Mouse (Mus musculus) lung, adult 2 months (tissue): ENCODE results near the gene Smyd3. TPM values are rescaled to one million over a fixed set of nuclear protein-coding genes. Genes with fewer than 3 reads are reported as not detected.

Experiments used
- DNase-seq: peaks from one replicate; pipeline ENCODE4 v3.0.0; 2022
- H3K4me1 ChIP-seq: fragments of 200-500 bp; 2 replicates; pipeline ENCODE4 v1.6.1; 2011; ENCODE audit warnings: low read length; ENCODE audit not compliant: control insufficient read depth, insufficient read depth
- H3K4me3 ChIP-seq: fragments of 200-500 bp; replicated peaks from 2 replicates; pipeline ENCODE3; 2011; ENCODE audit warnings: low read depth, mild to moderate bottlenecking, control low read depth, low read length; ENCODE audit errors: extremely low read depth
- CTCF ChIP-seq: fragments of 200-500 bp; IDR thresholded peaks from 2 replicates; pipeline ENCODE4 v1.5.1; 2011; ENCODE audit warnings: mild to moderate bottlenecking, low read length, control low read depth; ENCODE audit not compliant: insufficient read depth
- POLR2A ChIP-seq: fragments of 200-500 bp; IDR thresholded peaks from 2 replicates; pipeline ENCODE4 v1.6.1; 2011; ENCODE audit warnings: low read depth, mild to moderate bottlenecking, control low read depth, low read length, borderline replicate concordance; ENCODE audit errors: extremely low read depth
- WGBS: fragments of 180-500 bp; shearing (Covaris S2); methylation state at CpG from one replicate; pipeline ENCODE4 v1.1.7; 2018; 5-methylcytosine and 5-hydroxymethylcytosine counted together
- polyA plus RNA-seq: library from polyadenylated mRNA; depleted of rRNA; stranded (reverse); fragments of >200 nt; gene quantifications from 2 replicates; pipeline ENCODE4 v1.2.3, GENCODE M21; 2012

The Smyd3 gene
- polyA plus RNA-seq, 1 experiment: 4.7 TPM

- 94% methylated on average over 5 of the region's 5 CpGs for WGBS
- TF ChIP-seq CTCF: no peak
- no peak for TF ChIP-seq POLR2A
- Histone ChIP-seq H3K4me1 (no peaks in the 10 kb centered on the region), H3K4me3 (no peak overlapping the region)
- DNase-seq: no peak
Observed at GRCm38 (mm10) chr1:179031581-179031980, 486.3 kb downstream of the Smyd3 start.

GRCm38 (mm10) chr1:179026614-179027013, 491.2 kb downstream of the Smyd3 start:
- DNase-seq: no peak
- 85% methylated on average over 4 of the region's 4 CpGs for WGBS
- TF ChIP-seq POLR2A: no peak
- TF ChIP-seq CTCF: no peak
- Histone ChIP-seq H3K4me1 (no peaks in the 10 kb centered on the region), H3K4me3 (no peak overlapping the region)

- 82% methylated on average over 4 of the region's 4 CpGs for WGBS
- Histone ChIP-seq H3K4me1 (no peaks in the 10 kb centered on the region), H3K4me3 (no peak overlapping the region)
- TF ChIP-seq POLR2A: no peak
- no peak for TF ChIP-seq CTCF
- DNase-seq: no peak
Observed at GRCm38 (mm10) chr1:179025169-179025568, 492.7 kb downstream of the Smyd3 start.

GRCm38 (mm10) chr1:179023486-179023885, 494.4 kb downstream of the Smyd3 start:
- TF ChIP-seq CTCF (no peak), POLR2A (no peak)
- no peaks in the 10 kb centered on the region for H3K4me1 ChIP-seq
- no peak overlapping the region for H3K4me3 ChIP-seq
- DNase-seq: no peak
- 87% methylated on average over 7 of the region's 7 CpGs for WGBS

DNA sequence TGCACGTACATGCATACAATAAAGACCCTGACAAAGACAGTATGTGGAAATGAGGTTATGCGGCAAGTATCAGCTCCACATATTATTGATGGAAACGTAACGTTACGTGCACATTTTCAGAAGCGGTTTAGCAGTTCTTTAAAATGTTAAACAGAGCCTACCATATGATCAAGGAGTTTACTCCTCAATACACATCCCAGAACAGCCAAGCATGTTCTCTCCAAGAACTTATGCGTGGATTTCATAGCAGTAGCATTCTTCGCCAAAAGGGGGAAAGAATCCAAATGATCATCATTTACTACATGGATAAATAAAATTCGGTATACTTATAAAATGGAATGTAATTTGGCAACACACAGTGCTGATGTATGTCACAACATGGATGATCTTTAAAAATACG, 500.4 kb downstream of the Smyd3 start:
- TF ChIP-seq CTCF: no peak
- no peak for TF ChIP-seq POLR2A

DNA sequence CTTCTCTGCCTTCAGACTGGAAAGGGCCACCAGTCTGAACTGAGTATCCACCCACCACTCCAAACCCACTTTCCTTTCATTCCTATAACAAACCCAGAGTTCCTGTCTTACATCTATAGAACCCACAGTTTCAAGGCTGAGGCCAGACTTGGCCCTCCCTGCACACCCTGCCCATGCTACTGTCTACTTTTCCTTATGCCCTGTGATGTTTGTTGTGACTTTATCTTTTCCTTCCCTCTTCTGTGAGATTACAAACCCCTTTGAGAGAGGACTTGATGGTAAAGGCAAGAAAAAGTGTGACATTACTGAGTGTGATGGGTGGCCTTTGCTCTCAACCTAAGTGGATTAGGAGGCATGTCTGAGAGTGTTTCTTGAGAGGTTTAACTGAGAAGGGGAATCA, 504.8 kb downstream of the Smyd3 start:
- no peak for DNase-seq
- Histone ChIP-seq H3K4me1 (peaks cover 2% of the 10 kb centered on the region; the same call in 1 of the 2 replicates), H3K4me3 (no peak overlapping the region)
- TF ChIP-seq CTCF (no peak), POLR2A (no peak)

More for the DNA sequence above, 500.4 kb downstream of the Smyd3 start:
- 92% methylated on average over 10 of the region's 10 CpGs for WGBS
- H3K4me1 ChIP-seq: peaks cover under 1% of the 10 kb centered on the region; the same call in 1 of the 2 replicates
- no peak for DNase-seq
- H3K4me3 ChIP-seq: no peak overlapping the region

DNA sequence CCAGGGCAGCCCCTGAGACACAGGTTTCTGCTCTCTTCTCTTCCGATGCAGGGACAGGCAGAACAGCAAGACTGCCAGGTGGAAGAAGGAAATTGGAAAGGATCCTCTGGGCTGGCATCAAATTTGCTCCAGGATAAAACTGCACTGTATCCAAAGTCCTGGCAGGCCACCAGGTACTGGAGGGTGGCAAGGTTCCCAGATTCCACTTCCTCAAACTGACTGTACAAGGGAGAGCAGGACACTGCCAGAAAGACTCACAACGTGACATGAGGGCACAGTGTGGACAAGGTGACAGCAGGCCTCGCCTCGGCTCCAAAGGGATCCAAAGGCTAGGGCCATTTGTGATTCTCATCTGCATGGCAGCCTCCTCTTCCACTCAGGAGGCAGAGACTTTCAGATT, 505.6 kb downstream of the Smyd3 start:
- DNase-seq: peak; percentile 9
- no peak overlapping the region for H3K4me3 ChIP-seq
- H3K4me1 ChIP-seq: peaks cover 2% of the 10 kb centered on the region; the same call in 1 of the 2 replicates
- TF ChIP-seq POLR2A (no peak), CTCF (no peak)
- 50% methylated on average over 4 of the region's 4 CpGs for WGBS

DNA sequence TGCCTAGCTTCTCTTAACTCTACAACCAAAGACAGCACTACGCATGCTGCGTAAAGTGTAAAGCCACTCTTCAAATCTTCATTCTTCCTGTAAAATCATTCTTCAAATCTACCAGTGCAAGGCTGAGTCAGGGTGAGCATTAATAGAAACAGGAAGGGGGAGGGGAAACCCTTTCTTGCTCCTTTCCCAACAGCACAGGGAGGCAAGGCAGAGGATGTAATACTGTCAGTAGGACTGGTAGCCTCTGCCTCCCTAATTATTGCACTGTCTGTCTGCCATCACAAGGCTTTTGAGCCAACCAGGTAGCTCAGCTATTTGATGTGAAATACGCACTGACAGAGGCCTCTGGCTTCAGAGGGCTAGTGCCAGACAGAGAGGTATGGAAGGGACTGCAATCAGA, 507.1 kb downstream of the Smyd3 start:
- no peak overlapping the region for H3K4me3 ChIP-seq
- no peak for DNase-seq
- peaks cover 2% of the 10 kb centered on the region; the same call in 1 of the 2 replicates for H3K4me1 ChIP-seq
- no peak for TF ChIP-seq POLR2A
- WGBS: 79% methylated on average over 3 of the region's 3 CpGs

DNA sequence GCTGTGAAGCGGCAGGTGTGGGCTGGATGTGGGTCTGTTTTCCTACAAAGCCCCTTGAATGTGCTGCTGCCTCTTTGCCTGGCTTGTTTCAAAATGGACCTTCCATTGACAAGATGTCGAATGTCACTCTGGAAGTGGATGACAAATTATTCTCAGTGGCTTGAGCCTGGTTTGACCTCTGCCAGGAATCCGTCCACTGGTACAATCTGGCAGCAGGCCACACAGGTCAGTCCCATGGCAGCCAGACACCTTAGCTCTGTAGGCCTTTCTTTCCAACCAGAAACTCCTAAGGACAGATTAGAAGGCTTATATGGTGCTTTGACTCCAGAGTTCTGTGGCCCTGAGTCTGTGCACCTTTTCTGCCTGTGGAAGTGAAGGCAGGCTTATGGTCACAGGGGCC, 507.9 kb downstream of the Smyd3 start:
- no peak for DNase-seq
- TF ChIP-seq CTCF: no peak
- TF ChIP-seq POLR2A: no peak
- Histone ChIP-seq H3K4me1 (peaks cover 2% of the 10 kb centered on the region; the same call in 1 of the 2 replicates), H3K4me3 (no peak overlapping the region)
- WGBS: 83% methylated on average over 3 of the region's 3 CpGs

DNA sequence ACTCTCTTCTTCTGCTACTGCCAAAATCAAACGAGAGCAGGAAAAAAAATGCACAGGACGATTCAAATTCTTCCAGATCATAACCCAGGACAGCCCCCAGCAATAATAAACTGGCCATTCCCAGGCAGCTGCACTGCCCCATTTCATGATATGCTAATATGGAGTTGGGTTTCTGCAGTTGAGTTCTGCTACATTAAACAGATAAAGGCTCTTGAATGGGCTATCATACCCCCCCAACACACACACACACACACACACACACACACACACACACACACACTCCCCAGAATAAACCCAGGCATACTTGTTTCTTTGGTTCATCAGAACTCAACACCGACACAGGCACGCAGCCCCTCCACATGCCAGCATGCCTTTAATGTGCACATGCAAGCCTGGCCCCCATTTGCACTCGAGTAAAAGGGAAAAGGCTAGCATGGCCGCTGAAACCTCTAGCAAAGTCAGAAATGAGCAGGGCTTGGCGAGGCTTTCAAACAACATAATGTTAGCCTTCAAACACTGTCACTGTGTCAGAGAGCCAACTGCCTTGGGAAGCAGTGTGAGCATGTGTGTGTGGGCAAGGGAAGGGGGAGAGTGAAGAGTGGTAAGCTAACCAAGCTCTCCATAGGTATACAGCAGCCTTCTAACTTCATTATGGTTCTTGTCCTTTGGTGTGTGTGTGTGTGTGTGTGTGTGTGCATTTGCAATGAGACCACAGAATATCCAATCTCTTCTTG, 513.5 kb downstream of the Smyd3 start:
- Histone ChIP-seq H3K4me3 (no peak overlapping the region), H3K4me1 (no peaks in the 10 kb centered on the region)
- no peak for DNase-seq
- TF ChIP-seq POLR2A: no peak
- no peak for TF ChIP-seq CTCF
- 71% methylated on average over 7 of the region's 7 CpGs for WGBS
